Mouse (Mus musculus): ENCODE results near the gene Mtcl1.
"Not testable (repeated sequence)": the region's sequence is repeated elsewhere in the genome, so short reads cannot be mapped to it uniquely, and the experiment has no call there.

Gene Mtcl1

DNA sequence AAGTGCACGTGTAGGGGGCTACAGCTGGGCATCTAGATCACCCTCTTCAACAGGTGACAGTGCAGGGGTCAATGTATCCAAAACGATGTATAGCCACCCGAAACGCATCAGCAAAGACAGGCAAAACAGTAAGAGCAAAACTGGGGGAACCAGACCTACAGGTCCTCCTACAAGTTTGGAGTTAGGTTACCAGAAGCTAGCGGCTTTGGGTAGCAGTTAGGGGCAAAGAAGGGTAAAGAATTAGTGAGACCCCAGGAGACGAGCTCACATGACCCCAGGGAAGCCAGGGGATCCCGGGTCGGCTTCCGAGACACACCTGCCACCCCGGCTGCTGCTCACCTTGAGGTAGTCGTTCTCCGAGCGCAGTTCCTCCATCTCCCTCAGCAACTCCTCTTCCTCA is 1.6 kb downstream of the Mtcl1 start:
- no peak for DNase-seq (ENCODE audit: low read depth)

DNA sequence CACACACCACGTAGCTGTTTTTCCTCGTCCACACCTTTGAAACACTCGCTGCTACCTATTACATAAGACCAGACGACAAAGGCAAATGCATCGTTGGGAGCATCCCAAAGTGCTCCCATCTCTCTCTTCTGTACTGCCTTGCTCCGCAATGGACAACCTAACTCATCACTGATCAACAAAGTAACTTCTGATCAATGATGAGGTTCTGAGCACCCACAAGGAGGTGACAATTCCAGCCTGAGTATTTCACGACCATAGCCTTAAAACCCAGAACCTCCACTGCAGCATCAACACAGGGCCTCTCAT is 2.6 kb downstream of the Mtcl1 start:
- DNase-seq (ENCODE audit: low read depth): no peak

- DNase-seq (ENCODE audit: low read depth): no peak
These were observed 3.1 kb downstream of the Mtcl1 start for GRCm38 (mm10) chr17:66446196-66447006.

- no peak for DNase-seq (ENCODE audit: low read depth)
These were observed 5.4 kb downstream of the Mtcl1 start for GRCm38 (mm10) chr17:66444059-66444700.

- DNase-seq (ENCODE audit: low read depth): no peak
These were observed 9.7 kb downstream of the Mtcl1 start for GRCm38 (mm10) chr17:66439888-66440287.

GRCm38 (mm10) chr17:66439051-66439753 is 10.3 kb downstream of the Mtcl1 start:
- DNase-seq (ENCODE audit: low read depth): no peak

DNA sequence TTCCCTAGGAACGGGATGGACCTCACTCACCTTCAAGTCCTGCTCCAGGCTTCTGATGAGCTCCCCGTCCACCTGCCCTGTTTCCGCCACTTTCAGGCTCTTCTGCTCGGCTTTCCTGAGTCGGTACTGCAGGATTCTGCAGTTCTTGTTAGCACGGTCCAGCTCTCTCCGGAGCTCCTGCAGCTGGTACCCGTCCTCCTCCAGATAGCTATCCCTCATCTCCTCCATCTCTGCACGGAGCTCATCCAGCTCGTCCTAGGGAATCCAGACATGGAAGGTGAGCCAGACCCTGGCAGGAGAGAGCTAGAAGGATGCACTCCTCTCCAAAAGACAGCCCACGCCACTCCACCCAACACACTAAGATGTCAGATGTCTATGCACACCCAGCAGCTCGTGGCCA is 11.4 kb downstream of the Mtcl1 start:
- DNase-seq (ENCODE audit: low read depth): no peak

- DNase-seq (ENCODE audit: low read depth): no peak
These were observed 12.7 kb downstream of the Mtcl1 start for GRCm38 (mm10) chr17:66436811-66437210.

DNA sequence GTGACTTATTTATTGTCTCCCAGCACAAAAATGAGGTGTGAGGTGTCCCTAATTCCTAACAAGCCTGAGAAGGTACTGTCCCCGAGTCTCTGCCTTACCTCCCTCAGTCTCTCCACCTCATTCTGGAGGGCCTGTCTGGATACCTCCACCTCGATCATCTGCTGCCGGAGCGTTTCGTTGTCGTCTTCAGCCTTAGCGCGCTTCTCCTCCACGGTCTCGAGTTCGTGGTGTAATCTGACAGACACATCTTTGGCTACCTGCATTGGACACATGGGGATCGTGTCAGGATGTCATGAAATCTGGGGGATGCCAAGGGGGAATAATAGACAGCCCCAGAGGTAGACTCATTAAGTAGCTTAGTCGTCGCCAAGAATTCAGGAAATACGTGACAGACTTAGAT is 13.6 kb downstream of the Mtcl1 start:
- no peak for DNase-seq (ENCODE audit: low read depth)

DNA sequence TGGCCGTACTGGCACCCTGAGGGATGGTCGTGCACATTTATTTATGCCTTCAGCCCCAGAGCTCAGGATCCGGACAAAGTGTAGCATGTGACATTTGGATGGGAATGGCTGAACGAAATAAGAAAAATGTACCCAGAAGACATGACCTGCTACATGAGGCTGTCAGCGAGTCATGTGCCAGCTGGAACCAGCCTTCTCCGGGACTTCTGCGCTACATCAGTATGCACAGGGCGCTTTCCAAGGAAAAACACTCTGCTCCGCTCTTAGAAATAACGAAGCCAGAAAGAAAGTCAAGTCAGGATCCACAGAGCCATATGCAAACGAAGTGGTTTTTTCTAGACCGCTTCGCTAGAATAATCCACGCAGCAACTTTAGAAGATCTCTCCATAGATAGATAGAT is 14.5 kb downstream of the Mtcl1 start:
- no peak for DNase-seq (ENCODE audit: low read depth)

- DNase-seq (ENCODE audit: low read depth): no peak
These were observed 15.0 kb downstream of the Mtcl1 start for GRCm38 (mm10) chr17:66434566-66434965.

DNA sequence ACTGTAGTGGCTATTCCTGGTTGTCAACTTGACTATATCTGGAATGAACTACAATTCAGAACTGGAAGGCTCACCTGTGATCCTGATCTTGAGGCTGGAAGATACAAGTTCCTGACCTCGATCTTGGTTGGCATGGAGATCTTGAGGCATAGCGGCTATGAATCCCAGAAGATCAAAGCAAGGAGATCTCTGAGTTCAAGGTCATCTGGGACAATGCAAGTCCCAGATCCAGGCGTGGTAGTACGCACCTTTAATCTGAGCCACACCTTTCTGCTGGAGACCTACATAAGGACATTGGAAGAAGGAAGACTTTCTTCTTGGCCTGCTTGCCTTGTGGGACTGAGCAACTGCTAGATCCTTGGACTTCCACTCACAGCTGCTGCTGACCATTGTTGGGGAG is 24.9 kb downstream of the Mtcl1 start:
- DNase-seq (ENCODE audit: low read depth): not testable (repeated sequence)

- DNase-seq (ENCODE audit: low read depth): no peak
These were observed 30.1 kb downstream of the Mtcl1 start for GRCm38 (mm10) chr17:66419421-66419820.

GRCm38 (mm10) chr17:66417748-66418147 is 31.8 kb downstream of the Mtcl1 start:
- DNase-seq (ENCODE audit: low read depth): no peak

- DNase-seq (ENCODE audit: low read depth): no peak
These were observed 32.2 kb downstream of the Mtcl1 start for GRCm38 (mm10) chr17:66417329-66417728.

DNA sequence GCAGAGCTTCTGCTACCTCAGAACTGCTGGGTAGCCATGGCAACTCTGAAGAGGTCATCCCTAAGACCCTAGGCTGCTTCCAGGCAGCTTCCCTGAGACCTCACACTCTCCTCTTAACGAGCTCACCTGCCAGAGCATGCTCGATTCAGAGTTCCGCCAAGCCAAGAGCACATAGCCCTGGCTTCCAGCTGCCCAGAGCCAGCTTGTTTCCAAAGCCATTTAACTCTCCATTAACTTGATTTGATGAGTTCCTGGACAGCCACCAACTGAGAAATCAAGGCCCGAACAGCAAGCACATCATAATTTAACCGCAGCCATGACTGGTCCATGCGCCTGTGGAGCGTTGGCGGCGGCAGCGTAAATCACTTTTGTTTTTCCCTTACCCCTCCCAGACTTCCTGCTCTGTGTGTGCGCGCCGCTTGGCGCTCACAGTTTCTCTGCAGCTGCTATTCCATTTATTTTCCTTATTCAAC is 32.7 kb downstream of the Mtcl1 start:
- DNase-seq (ENCODE audit: low read depth): no peak

DNA sequence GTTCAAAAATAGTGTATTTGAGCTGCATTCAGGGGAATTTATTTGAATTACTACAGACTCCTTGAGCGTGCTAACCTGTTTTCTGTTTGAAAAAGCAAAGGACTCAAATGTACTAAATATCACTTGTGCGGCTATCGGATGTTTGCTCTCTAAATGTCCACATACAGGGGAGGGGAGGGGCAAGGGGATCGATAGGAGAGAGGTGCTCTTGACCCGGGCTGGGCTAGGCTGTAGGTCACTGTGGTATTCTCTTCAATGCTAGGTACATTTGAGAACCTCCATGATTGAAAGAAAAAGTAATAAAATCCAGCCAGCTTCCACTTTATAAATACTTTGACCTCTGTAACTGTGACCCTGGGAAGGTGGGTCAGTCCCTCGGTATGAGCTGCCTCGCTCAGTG is 33.1 kb downstream of the Mtcl1 start:
- DNase-seq (ENCODE audit: low read depth): no peak

DNA sequence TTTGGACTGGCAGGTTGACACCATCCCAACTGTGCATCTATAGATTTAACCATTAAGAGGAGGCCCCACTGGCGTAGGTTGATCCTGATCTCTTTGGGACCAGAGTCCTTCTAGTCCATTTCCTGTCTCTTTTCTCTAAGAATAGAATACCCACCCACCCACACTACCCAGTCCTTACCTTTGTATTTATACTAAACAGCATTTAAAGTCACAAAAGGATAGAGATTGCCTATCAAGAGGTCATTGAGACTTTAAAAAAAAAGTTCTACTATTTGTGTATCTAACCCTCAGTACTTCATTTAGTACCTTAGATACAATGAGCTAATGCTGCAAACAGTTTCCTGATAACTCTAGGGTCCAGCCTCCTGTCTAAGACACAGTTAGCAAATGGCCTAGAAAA is 35.2 kb downstream of the Mtcl1 start:
- DNase-seq (ENCODE audit: low read depth): no peak

DNA sequence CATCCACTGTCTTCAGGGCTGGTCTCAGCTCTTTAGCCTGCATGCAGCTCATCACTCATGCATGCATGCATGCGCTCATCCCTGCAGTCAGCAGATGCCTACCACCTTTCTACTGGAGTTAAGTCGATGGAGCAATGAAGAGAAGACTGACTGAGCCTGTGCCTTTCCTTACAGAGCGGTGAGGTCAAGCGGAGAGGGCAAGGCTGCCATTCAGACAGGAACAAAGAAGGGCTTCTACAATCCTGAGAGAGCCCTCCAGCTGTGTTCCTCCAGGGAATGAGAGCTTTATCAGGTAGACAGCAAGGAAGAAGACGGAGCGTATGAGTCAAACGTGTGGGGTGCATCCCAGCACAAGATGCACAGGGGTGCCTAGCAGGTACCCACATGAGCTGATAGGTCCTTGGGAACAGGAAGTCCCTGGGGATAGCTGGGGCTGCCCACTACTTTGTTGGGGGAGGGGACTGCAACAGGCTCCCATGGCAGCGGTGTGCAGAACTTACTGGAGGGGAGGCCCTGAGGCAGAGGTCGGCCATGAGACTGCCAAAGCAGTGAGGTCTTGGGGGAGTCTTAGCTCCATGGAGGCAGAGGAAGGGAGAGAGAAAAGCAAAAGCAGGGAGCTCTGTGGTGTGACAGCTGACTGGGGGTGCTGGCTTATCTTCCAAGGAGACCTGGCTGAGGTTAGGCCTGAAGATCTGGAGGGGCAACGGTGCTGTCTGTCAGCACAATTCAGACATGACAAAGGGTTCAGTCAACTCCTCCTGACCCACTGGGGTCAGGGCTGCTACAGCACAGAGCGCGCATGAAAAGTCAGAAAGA is 37.2 kb downstream of the Mtcl1 start:
- no peak for DNase-seq (ENCODE audit: low read depth)

GRCm38 (mm10) chr17:66410884-66411426 is 38.6 kb downstream of the Mtcl1 start:
- no peak for DNase-seq (ENCODE audit: low read depth)

DNA sequence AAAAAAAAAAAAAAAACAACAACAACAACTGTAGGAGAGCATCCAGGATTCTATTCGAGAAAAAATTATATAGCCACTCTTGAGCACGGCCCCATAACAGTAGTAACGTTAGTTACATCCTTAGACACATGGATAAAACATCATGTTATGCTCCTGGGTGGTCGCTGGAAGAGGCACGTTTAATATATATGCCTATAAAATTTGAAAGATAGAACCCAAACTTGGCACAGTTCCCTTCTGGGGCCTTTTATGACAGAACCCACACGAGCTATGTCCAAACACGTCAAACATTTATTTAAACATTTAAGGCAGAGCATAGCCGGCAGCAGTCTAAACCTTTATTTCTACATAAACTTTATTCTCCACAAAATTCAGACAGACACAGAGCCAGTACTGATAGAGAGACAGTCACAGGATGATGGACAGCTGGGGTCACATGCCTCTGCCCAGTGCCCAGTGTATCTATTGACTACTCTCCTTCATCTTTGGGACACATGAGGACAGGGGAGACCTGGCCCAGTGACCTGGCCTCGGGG is 40.4 kb downstream of the Mtcl1 start:
- no peak for DNase-seq (ENCODE audit: low read depth)

GRCm38 (mm10) chr17:66408400-66408799 is 41.1 kb downstream of the Mtcl1 start:
- no peak for DNase-seq (ENCODE audit: low read depth)

Measured in c-Kit-positive CD71-negative TER-119-negative erythroid progenitor cells, embryonic 14.5 days (primary cell).